Mouse (Mus musculus) cerebellum, postnatal 4 days (tissue): ENCODE data around the gene Olfr325.
A peak's percentile ranks its signal among the peaks of the same experiment; 100 is the strongest.
"Not testable (repeated sequence)": the region's sequence is repeated elsewhere in the genome, so short reads cannot be mapped to it uniquely, and the experiment has no call there.

Experiments used
- DNase-seq, 2 experiments: peaks; one replicate each; pipeline ENCODE4 v3.0.0; 2022; ENCODE audit warnings: low spot score in 2 of 2, mixed read lengths in 1 of 2

The Olfr325 gene

GRCm38 (mm10) chr11:58577430-58577829, at the start of gene Olfr325:
Olfr325 (plus strand) TSS chr11:58577730.
- no peak for DNase-seq

- not testable (repeated sequence) for DNase-seq
Measured at GRCm38 (mm10) chr11:58534736-58535135, 42.8 kb upstream of the Olfr325 start, which contains the start of gene Olfr330. Olfr330 (minus strand) TSS chr11:58534836.

DNA sequence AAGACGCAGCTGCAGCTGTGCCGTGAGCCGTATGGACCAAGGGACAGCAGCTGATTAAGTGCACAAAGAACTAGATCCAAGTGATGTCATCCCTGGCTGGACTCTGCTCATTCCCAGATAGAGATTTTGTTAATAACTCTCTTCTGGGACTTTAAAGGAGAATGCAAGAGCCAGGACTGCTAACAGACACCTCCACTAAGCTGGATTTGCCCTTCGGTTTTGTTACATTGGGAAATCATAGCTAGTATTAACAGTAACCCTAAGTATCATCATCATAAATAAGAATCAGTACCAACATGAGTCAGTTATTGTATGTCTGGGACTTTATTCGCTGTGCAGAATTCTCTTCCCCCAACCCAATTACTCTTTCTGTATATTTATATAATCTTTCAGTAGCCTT, 31.2 kb upstream of the Olfr325 start, which contains the start of gene Olfr329-ps:
Gene Olfr329-ps (minus strand): TSS at position 101 of the 400 bp plus-strand sequence.
- DNase-seq: no peak

- no peak for DNase-seq
Measured at GRCm38 (mm10) chr11:58555536-58555935, 22.0 kb upstream of the Olfr325 start, which contains the start of gene Olfr328. Olfr328 (minus strand) TSS chr11:58555636.

DNA sequence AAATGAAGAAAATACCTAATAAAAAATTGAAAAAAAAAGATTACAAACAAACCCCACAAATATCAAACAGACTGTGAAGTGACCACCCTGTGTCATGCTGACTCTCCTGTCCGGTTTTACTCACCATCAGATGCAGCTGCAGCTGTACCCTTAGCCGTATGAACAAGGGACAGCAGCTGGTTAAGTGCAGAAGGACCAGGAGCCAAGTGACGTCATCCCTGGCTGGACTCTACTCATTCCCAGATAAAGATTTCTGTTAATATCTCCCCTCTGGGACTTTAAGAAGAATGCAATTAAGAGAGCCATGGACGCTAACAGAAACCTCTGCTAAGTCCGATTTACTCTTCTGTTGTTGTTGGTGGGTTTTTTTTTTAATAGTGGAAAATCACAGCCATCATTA, 7.1 kb upstream of the Olfr325 start, which contains the start of gene Olfr224:
Gene Olfr224 (minus strand): TSS at position 149 of the 400 bp plus-strand sequence.
- DNase-seq: no peak

DNA sequence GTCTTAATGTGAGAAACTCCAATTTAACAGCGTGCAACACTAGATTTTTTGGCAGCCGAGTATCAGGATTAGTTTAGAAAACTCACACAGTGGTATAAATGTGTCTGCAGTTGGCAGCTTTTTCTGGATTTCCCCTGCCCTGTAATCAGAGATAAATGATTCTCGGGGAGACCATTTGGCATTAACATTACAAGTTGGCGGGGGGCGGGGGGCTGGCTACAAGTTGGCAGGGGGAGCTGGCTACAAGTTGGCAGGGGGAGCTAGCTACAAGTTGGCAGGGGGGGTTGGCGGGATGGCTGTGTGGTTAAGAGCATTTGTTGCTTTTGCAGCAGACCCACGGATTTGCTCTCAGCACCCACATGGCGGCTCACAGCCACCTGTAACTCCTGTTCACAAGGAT, 1.1 kb downstream of the Olfr325 start:
- DNase-seq: no peak

- DNase-seq: peak in 1 of 2 experiments; percentile 56
Measured at GRCm38 (mm10) chr11:58587898-58588348, 10.4 kb downstream of the Olfr325 start.

GRCm38 (mm10) chr11:58588620-58589250, 11.2 kb downstream of the Olfr325 start:
- no peak for DNase-seq

- DNase-seq: no peak
Measured at GRCm38 (mm10) chr11:58594814-58595213, 17.3 kb downstream of the Olfr325 start, which contains the start of gene Olfr324. Olfr324 (plus strand) TSS chr11:58595114.

DNA sequence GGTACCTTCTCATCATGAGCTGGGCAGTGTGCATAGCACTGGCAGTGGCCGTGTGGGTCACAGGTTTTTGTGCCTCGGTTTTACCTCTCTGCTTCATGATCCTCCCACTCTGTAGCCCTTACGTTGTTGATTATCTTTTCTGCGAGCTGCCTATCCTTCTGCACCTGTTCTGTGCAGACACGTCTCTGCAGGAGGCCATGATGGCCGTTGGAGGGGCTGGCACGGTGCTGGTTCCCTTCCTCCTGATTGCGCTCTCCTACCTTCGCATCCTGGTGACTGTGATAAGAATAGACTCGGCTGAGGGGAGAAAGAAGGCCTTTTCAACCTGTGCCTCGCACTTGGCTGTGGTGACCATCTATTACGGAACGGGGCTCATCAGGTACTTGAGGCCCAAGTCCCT, 20.3 kb downstream of the Olfr325 start:
- no peak for DNase-seq

DNA sequence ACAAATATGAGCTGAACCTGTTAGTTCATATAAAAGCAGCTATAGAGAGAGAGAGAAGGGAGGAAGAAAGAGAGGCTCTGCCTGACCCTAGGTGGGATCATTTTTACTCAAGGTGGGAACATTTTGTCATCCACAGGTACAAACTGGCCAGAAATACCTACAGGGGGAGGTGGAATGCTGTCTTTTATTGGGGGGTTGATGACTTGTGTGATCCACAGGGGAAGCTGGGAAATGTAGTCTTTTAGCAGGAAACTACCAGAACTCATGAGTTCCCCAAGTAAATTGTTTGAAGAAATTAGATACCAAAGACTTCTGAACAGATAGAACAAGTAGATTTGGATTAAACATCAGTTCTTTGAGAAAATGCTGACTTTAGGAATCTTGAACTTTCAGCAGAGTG, 24.5 kb downstream of the Olfr325 start:
- DNase-seq: no peak

DNA sequence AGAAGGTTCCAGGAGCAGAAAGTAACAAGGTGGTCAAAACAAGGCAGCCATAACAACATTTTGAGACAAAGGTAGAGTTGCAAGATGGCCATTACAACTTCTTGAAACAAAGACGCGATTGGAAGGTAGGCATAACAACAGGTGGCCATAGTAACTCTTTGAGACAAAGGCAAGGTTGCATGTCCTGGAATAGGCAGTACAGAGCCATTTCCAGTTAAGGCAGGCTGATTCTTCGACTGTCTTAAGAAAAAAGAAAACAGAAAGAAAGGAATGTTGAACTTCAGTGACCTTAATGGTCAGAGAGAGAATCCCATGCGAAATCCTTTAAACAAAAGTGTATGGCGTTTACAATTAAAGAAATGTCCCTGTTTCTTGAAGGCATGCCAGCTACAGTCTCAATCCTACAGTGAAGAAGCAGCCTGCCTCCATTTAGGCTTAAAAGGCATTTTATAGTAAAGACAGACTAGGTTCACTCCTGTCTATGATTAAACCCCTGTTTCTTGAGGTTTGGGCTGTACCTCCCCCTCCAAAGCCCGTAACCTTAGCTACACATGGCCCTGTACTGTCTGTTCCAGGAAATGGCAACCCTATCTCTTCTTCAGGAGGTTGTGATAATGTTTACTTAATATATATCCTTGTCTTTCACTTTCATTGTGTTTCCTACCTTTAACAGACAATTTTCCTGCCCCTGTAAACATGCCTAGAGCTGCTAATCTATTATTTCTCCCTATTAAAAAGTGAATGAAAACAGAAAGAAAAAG, 25.4 kb downstream of the Olfr325 start:
- DNase-seq: no peak

- no peak for DNase-seq
Measured at GRCm38 (mm10) chr11:58604688-58605087, 27.2 kb downstream of the Olfr325 start.

- no peak for DNase-seq
Measured at GRCm38 (mm10) chr11:58605228-58605627, 27.7 kb downstream of the Olfr325 start.

DNA sequence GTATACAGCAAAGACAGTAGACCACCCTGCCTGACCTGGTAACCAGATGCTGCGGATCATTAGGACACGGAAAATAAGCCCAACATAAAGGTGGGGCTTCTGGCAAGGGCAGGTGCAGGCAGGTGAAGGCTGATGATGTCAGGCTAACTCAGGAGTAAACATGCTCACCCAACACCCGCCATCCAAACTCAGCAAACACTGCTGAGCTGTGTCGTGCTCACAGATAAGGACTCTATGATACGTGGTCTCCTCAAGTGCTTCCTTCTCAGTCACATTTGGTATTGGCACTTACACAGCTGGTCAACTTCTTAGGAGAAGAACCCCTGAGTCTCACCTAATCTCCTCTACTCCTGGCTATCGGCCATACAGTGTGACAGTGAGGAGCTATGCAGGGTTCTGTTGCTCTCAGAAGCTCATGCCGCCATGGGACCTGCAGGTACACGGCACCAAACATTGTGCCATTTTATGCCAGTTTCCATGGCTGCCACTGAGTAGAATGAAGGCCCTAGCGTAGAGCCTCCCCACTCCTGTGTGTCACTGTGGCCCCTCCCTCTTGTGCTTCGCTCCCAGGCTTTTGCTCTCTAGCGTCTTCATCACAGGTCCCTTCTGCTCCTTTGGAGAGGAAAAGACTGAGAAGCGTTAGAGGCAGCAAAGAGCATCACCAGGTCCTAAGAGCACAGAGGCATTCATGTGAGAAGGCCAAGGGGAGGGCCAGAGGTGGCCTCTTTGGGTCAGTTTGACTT, 28.8 kb downstream of the Olfr325 start:
- no peak for DNase-seq

GRCm38 (mm10) chr11:58607030-58607429, 29.5 kb downstream of the Olfr325 start:
- DNase-seq: no peak

- no peak for DNase-seq
Measured at GRCm38 (mm10) chr11:58613359-58613758, 35.8 kb downstream of the Olfr325 start.

- no peak for DNase-seq
Measured at GRCm38 (mm10) chr11:58614526-58614925, 37.0 kb downstream of the Olfr325 start.

- DNase-seq: no peak
Measured at GRCm38 (mm10) chr11:58615975-58616374, 38.4 kb downstream of the Olfr325 start, which contains the start of gene 2210407C18Rik. 2210407C18Rik (minus strand) TSS chr11:58616075.

DNA sequence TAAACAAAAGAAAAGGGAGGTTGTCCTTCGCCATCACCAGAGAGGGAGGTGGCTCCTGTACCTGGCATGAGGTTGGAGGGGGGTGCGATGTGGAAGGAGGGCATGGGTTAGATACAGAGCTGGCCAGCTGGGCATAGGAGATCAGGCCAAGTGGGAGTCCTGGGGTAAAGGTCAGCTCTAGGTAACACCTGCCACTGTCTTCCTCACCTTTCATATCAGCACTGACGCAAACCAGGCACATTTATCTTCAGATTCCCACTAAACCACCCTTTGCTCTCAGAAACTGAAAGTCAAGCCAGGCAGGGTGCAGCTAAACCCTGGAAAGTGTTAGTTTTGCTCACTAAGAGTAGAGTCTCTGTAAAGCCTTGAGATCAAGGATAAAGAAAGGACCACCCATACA, 40.8 kb downstream of the Olfr325 start:
- no peak for DNase-seq

DNA sequence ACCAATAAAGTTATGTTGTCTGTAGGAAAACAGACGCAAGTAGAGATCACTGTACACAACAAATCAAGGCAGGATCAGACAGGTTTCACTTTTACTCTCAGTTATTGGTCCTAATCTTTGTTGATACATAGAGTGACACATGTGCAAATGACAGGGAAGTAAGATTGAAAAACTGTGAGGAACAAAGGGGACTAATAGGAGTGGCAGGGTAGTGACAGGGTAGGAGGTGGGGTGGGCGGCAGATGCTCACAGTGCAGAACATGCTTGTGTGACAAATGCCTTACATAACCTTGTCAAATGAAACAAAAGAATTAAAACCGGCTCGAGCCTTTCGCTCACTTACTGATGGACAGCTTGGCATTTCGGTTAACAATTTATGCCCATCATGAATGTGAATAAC, 41.3 kb downstream of the Olfr325 start:
- DNase-seq: no peak

- no peak for DNase-seq
Measured at GRCm38 (mm10) chr11:58626146-58626545, 48.6 kb downstream of the Olfr325 start.
